Mouse (Mus musculus): ENCODE data around the gene Fen1. TPM values are rescaled to one million over a fixed set of nuclear protein-coding genes. Genes with fewer than 3 reads are reported as not detected.

Gene Fen1
- polyA plus RNA-seq (2014; fragmentation: Nextera tagmentation; extraction: Ambion mirVana), result 106 and 113 TPM in 2 replicates

DNA sequence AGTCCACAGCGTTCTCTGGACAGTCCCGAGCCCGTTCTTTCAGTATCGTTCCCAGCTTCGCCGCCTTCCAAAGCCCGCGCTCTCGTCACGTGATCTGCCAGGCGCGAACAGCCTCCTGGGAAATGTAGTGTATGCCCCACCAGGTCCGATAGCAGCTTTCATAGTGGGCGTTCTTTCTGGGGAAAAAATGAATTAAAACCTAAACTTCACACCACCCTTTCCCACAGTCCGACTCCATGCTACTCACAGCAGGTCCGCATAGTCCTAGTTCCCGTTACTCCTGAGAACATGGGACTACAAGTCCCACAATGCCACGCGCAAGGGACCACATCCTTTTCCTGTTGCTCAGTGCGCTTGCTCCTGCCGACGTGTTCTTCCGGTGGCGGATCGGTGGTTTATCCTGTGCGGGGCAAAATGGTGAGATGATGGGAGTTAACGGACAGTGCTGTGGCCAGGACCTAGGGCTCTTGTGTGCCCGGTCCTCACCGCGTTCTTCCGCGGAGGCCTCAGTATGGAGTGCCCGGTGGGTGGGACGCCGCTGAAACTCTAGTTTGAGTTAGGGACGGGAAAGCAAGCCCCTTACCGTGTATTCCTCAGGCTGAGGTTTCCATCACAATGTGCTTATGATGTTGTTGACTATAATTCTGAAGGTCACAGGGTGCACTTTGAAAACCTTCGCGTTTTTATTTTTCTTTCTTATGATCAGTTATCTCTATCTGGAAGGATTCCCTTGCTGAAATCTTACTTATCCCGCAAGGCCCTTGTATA lies at the start of gene Fen1, which contains the start of gene Tmem258:
Gene Fen1 (minus strand): TSS at position 322 of the 768 bp plus-strand sequence.
Gene Tmem258 (plus strand): TSS at position 167 of the 768 bp plus-strand sequence.
- H3K4me1 ChIP-seq (ENCODE audit: control insufficient read depth, insufficient read depth, low read length), result peaks cover 13% of the 10 kb centered on the region
- H3K27ac ChIP-seq (ENCODE audit: low read depth, low read length), result peak within 1 kb of the TSS; percentile 63
- H3K4me2 ChIP-seq (ENCODE audit: low read depth), result peak within 1 kb of the TSS; percentile 82
- peak within 1 kb of the TSS; percentile 92 for H3K4me3 ChIP-seq (ENCODE audit: low read depth, low read length)
- DNase-seq (ENCODE audit: low spot score) (peak; percentile 91), ATAC-seq (ENCODE audit: insufficient read depth, low FRiP score, low TSS enrichment) (peak; percentile 92)
- under 1% methylated on average over 40 of the region's 40 CpGs for WGBS
- peak within 1 kb of the TSS; percentile 88 for H3K9ac ChIP-seq (ENCODE audit: low read length)
- peaks cover 10% of the 10 kb centered on the region for H3K36me3 ChIP-seq (ENCODE audit: control insufficient read depth, insufficient read depth, low read length)
- H3K27me3 ChIP-seq (ENCODE audit: control insufficient read depth, insufficient read depth, low read length), result no peaks in the 10 kb centered on the region
- H3K9me3 ChIP-seq (ENCODE audit: control insufficient read depth, low read length), result no peaks in the 10 kb centered on the region

- Histone ChIP-seq H3K4me2 (ENCODE audit: low read depth) (no peak overlapping the region), H3K27me3 (ENCODE audit: control insufficient read depth, insufficient read depth, low read length) (no peaks in the 10 kb centered on the region), H3K27ac (ENCODE audit: low read depth, low read length) (no peak overlapping the region), H3K4me1 (ENCODE audit: control insufficient read depth, insufficient read depth, low read length) (no peaks in the 10 kb centered on the region), H3K36me3 (ENCODE audit: control insufficient read depth, insufficient read depth, low read length) (no peaks in the 10 kb centered on the region), H3K9me3 (ENCODE audit: control insufficient read depth, low read length) (no peaks in the 10 kb centered on the region), H3K9ac (ENCODE audit: low read length) (no peak overlapping the region), H3K4me3 (ENCODE audit: low read depth, low read length) (no peak overlapping the region)
- DNase-seq (ENCODE audit: low spot score) (no peak), ATAC-seq (ENCODE audit: insufficient read depth, low FRiP score, low TSS enrichment) (no peak)
- 53% methylated on average over 20 of the region's 20 CpGs for WGBS
Measured at GRCm38 (mm10) chr19:10248128-10248527, 44.2 kb upstream of the Fen1 start.

DNA sequence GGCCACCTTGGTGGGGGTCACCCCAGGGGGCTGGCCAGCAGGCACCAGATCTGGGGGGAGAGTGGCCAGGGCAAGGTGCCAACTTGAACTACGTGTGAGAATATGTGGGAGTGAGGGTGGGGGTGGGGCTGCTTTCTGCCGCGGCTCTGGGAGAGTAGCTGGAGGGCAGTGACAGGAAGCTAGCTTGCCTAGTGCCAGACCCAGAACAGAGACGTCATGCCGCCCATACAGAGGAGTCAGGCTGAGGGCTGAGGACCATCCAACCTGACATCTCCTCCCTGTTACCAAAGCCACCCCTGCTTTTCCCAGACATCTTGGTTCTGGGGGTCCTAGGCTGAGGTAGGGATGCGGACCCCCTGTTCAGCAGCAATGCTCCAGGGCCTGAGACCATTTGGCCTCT lies 43.2 kb upstream of the Fen1 start:
- Histone ChIP-seq H3K27ac (ENCODE audit: low read depth, low read length) (no peak overlapping the region), H3K27me3 (ENCODE audit: control insufficient read depth, insufficient read depth, low read length) (no peaks in the 10 kb centered on the region), H3K4me1 (ENCODE audit: control insufficient read depth, insufficient read depth, low read length) (no peaks in the 10 kb centered on the region), H3K36me3 (ENCODE audit: control insufficient read depth, insufficient read depth, low read length) (no peaks in the 10 kb centered on the region), H3K4me2 (ENCODE audit: low read depth) (no peak overlapping the region), H3K9ac (ENCODE audit: low read length) (no peak overlapping the region), H3K4me3 (ENCODE audit: low read depth, low read length) (no peak overlapping the region), H3K9me3 (ENCODE audit: control insufficient read depth, low read length) (no peaks in the 10 kb centered on the region)
- DNase-seq (ENCODE audit: low spot score), result no peak
- WGBS, result 47% methylated on average over 6 of the region's 6 CpGs
- no peak for ATAC-seq (ENCODE audit: insufficient read depth, low FRiP score, low TSS enrichment)

DNA sequence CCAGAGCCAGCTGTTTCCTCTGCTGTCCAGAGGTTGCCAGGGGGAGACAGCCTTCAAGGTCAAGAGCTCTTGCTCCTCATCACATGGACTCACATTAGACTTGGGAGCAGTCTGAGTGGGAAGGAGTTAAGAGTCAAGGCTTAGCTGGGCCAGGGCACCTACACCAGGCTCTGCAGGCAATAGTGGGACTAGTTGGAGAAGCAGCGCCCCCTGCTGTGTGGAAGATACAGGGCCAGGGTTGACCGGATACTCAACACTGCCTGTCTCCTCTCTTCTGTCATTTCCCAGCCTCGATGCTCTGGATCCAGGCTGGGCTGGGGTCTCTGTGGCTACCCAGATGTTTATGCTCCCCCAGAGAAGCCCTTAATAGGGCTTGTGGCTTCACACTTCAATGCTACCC lies 40.2 kb upstream of the Fen1 start:
- Histone ChIP-seq H3K9me3 (ENCODE audit: control insufficient read depth, low read length) (no peaks in the 10 kb centered on the region), H3K36me3 (ENCODE audit: control insufficient read depth, insufficient read depth, low read length) (no peaks in the 10 kb centered on the region), H3K4me3 (ENCODE audit: low read depth, low read length) (no peak overlapping the region), H3K27ac (ENCODE audit: low read depth, low read length) (no peak overlapping the region), H3K9ac (ENCODE audit: low read length) (no peak overlapping the region; the same call in 1 of the 2 replicates), H3K27me3 (ENCODE audit: control insufficient read depth, insufficient read depth, low read length) (peaks cover 5% of the 10 kb centered on the region; the same call in 1 of the 2 replicates), H3K4me2 (ENCODE audit: low read depth) (no peak overlapping the region), H3K4me1 (ENCODE audit: control insufficient read depth, insufficient read depth, low read length) (no peaks in the 10 kb centered on the region)
- no peak for ATAC-seq (ENCODE audit: insufficient read depth, low FRiP score, low TSS enrichment)
- DNase-seq (ENCODE audit: low spot score), result no peak
- WGBS, result 30% methylated on average over 3 of the region's 3 CpGs

GRCm38 (mm10) chr19:10242916-10243315 lies 38.9 kb upstream of the Fen1 start:
- no peak overlapping the region for H3K4me2 ChIP-seq (ENCODE audit: low read depth)
- H3K9me3 ChIP-seq (ENCODE audit: control insufficient read depth, low read length), result no peaks in the 10 kb centered on the region
- no peaks in the 10 kb centered on the region for H3K4me1 ChIP-seq (ENCODE audit: control insufficient read depth, insufficient read depth, low read length)
- no peak overlapping the region for H3K9ac ChIP-seq (ENCODE audit: low read length)
- ATAC-seq (ENCODE audit: insufficient read depth, low FRiP score, low TSS enrichment) (no peak), DNase-seq (ENCODE audit: low spot score) (no peak)
- no peak overlapping the region for H3K27ac ChIP-seq (ENCODE audit: low read depth, low read length)
- H3K27me3 ChIP-seq (ENCODE audit: control insufficient read depth, insufficient read depth, low read length), result peaks cover 5% of the 10 kb centered on the region; the same call in 1 of the 2 replicates
- WGBS, result 2% methylated on average over 8 of the region's 8 CpGs
- H3K36me3 ChIP-seq (ENCODE audit: control insufficient read depth, insufficient read depth, low read length), result no peaks in the 10 kb centered on the region
- no peak overlapping the region for H3K4me3 ChIP-seq (ENCODE audit: low read depth, low read length)

GRCm38 (mm10) chr19:10240654-10241305 lies 36.8 kb upstream of the Fen1 start, which contains the start of gene Myrf:
TSS of gene Myrf (minus strand) at chr19:10240748.
- Histone ChIP-seq H3K27ac (ENCODE audit: low read depth, low read length) (no peak within 1 kb of the TSS), H3K4me1 (ENCODE audit: control insufficient read depth, insufficient read depth, low read length) (no peaks in the 10 kb centered on the region), H3K9ac (ENCODE audit: low read length) (peak within 1 kb of the TSS; percentile 57), H3K9me3 (ENCODE audit: control insufficient read depth, low read length) (no peaks in the 10 kb centered on the region), H3K36me3 (ENCODE audit: control insufficient read depth, insufficient read depth, low read length) (no peaks in the 10 kb centered on the region), H3K4me3 (ENCODE audit: low read depth, low read length) (peak within 1 kb of the TSS; percentile 38), H3K4me2 (ENCODE audit: low read depth) (peak within 1 kb of the TSS; percentile 68), H3K27me3 (ENCODE audit: control insufficient read depth, insufficient read depth, low read length) (peaks cover 5% of the 10 kb centered on the region; the same call in 1 of the 2 replicates)
- peak; percentile 86 for ATAC-seq (ENCODE audit: insufficient read depth, low FRiP score, low TSS enrichment)
- WGBS, result 7% methylated on average over 43 of the region's 43 CpGs
- DNase-seq (ENCODE audit: low spot score), result peak; percentile 86

GRCm38 (mm10) chr19:10239975-10240653 lies 36.1 kb upstream of the Fen1 start:
- no peak overlapping the region for H3K27ac ChIP-seq (ENCODE audit: low read depth, low read length)
- no peaks in the 10 kb centered on the region for H3K9me3 ChIP-seq (ENCODE audit: control insufficient read depth, low read length)
- DNase-seq (ENCODE audit: low spot score) (peak; percentile 37), ATAC-seq (ENCODE audit: insufficient read depth, low FRiP score, low TSS enrichment) (peak; percentile 48; the same call in 1 of the 2 replicates)
- H3K4me3 ChIP-seq (ENCODE audit: low read depth, low read length), result peak overlapping the region; percentile 38
- H3K9ac ChIP-seq (ENCODE audit: low read length), result peak overlapping the region; percentile 57
- H3K4me1 ChIP-seq (ENCODE audit: control insufficient read depth, insufficient read depth, low read length), result no peaks in the 10 kb centered on the region
- H3K4me2 ChIP-seq (ENCODE audit: low read depth), result peak overlapping the region; percentile 68
- H3K27me3 ChIP-seq (ENCODE audit: control insufficient read depth, insufficient read depth, low read length), result peaks cover 5% of the 10 kb centered on the region; the same call in 1 of the 2 replicates
- H3K36me3 ChIP-seq (ENCODE audit: control insufficient read depth, insufficient read depth, low read length), result no peaks in the 10 kb centered on the region
- WGBS, result 4% methylated on average over 25 of the region's 26 CpGs

GRCm38 (mm10) chr19:10239419-10239818 lies 35.5 kb upstream of the Fen1 start:
- no peaks in the 10 kb centered on the region for H3K4me1 ChIP-seq (ENCODE audit: control insufficient read depth, insufficient read depth, low read length)
- ATAC-seq (ENCODE audit: insufficient read depth, low FRiP score, low TSS enrichment) (no peak), DNase-seq (ENCODE audit: low spot score) (no peak)
- H3K36me3 ChIP-seq (ENCODE audit: control insufficient read depth, insufficient read depth, low read length), result no peaks in the 10 kb centered on the region
- H3K27ac ChIP-seq (ENCODE audit: low read depth, low read length), result no peak overlapping the region
- H3K27me3 ChIP-seq (ENCODE audit: control insufficient read depth, insufficient read depth, low read length), result peaks cover 5% of the 10 kb centered on the region; the same call in 1 of the 2 replicates
- H3K9me3 ChIP-seq (ENCODE audit: control insufficient read depth, low read length), result no peaks in the 10 kb centered on the region
- H3K9ac ChIP-seq (ENCODE audit: low read length), result no peak overlapping the region
- no peak overlapping the region for H3K4me3 ChIP-seq (ENCODE audit: low read depth, low read length)
- 52% methylated on average over 2 of the region's 2 CpGs for WGBS
- no peak overlapping the region for H3K4me2 ChIP-seq (ENCODE audit: low read depth)

All from neural tube, embryonic 11.5 days (tissue).